Mouse (Mus musculus) inflammation-experienced regulatory T-cells, adult 6 months (primary cell): ENCODE data around the gene Six5. TPM values are rescaled to one million over a fixed set of nuclear protein-coding genes. Genes with fewer than 3 reads are reported as not detected.

Experiments
- polyA plus RNA-seq, 3 experiments: library from polyadenylated mRNA; unstranded; fragments of 100-300 nt; shearing (Covaris generic); gene quantifications; one replicate each; pipeline ENCODE4 v1.2.1; 2017

Gene Six5
- polyA plus RNA-seq, 3 experiments from 2014 or later = 0.15 to 1.2 (median 1.0) TPM

Other genes starting within 250 kb of the Six5 start
- 100 to 1,000 TPM; 200 to 462 (median 264) TPM for gene Pglyrp1, start 223.3 kb upstream of the Six5 start, polyA plus RNA-seq
- gene Ccdc61, start 184.2 kb upstream of the Six5 start, polyA plus RNA-seq = 1 to 10 TPM; 5.8 to 8.6 (median 6.7) TPM
- gene Nova2, start 168.7 kb upstream of the Six5 start, polyA plus RNA-seq = under 1 TPM in 1 of 3 experiments, not detected in 2; 0.05 TPM
- not detected for gene Nanos2, start 107.2 kb upstream of the Six5 start, polyA plus RNA-seq
- gene Mypop, start 103.3 kb upstream of the Six5 start, polyA plus RNA-seq = 1 to 10 TPM; 2.1 to 2.7 (median 2.6) TPM
- 1 to 10 TPM; 1.1 to 2.6 (median 1.9) TPM for gene Irf2bp1, start 90.5 kb upstream of the Six5 start, polyA plus RNA-seq
- not detected for gene Foxa3, start 71.1 kb upstream of the Six5 start, polyA plus RNA-seq
- gene Sympk, start 70.2 kb upstream of the Six5 start, polyA plus RNA-seq = 10 to 100 TPM in 1 of 3 experiments, 1 to 10 TPM in 2; 8.2 to 12.2 (median 9.2) TPM
- gene Rsph6a, start 39.9 kb upstream of the Six5 start, polyA plus RNA-seq = not detected
- under 1 TPM in 1 of 3 experiments, not detected in 2; 0.27 TPM for gene Dmwd, start 18.4 kb upstream of the Six5 start, polyA plus RNA-seq
- not detected for gene Dmpk, start 10.7 kb upstream of the Six5 start, polyA plus RNA-seq
- under 1 TPM in 1 of 3 experiments, not detected in 2; 0.11 TPM for gene Gm4969, start 23.8 kb downstream of the Six5 start, polyA plus RNA-seq
- gene Fbxo46, start 25.3 kb downstream of the Six5 start, polyA plus RNA-seq = 10 to 100 TPM; 18.3 to 20.6 (median 20.0) TPM
- gene Qpctl, start 54.7 kb downstream of the Six5 start, polyA plus RNA-seq = 10 to 100 TPM in 1 of 3 experiments, 1 to 10 TPM in 2; 7.7 to 10.0 (median 8.5) TPM
- 10 to 100 TPM; 73.5 to 94.3 (median 75.9) TPM for gene Snrpd2, start 55.1 kb downstream of the Six5 start, polyA plus RNA-seq
- gene Gipr, start 71.5 kb downstream of the Six5 start, polyA plus RNA-seq = not detected
- gene Eml2, start 81.8 kb downstream of the Six5 start, polyA plus RNA-seq = 10 to 100 TPM; 10.2 to 16.5 (median 16.5) TPM
- gene Gpr4, start 117.9 kb downstream of the Six5 start, polyA plus RNA-seq = under 1 TPM in 1 of 3 experiments, not detected in 2; 0.13 TPM
- gene Opa3, start 133.7 kb downstream of the Six5 start, polyA plus RNA-seq = 10 to 100 TPM; 14.3 to 20.8 (median 16.6) TPM
- 100 to 1,000 TPM in 1 of 3 experiments, 10 to 100 TPM in 2; 74.0 to 103 (median 94.6) TPM for gene Vasp, start 177.2 kb downstream of the Six5 start, polyA plus RNA-seq
- gene Ppm1n, start 185.5 kb downstream of the Six5 start, polyA plus RNA-seq = 1 to 10 TPM in 2 of 3 experiments, under 1 TPM in 1; 0.74 to 3.1 (median 2.1) TPM
- gene Rtn2, start 188.0 kb downstream of the Six5 start, polyA plus RNA-seq = not detected
- 1 to 10 TPM in 2 of 3 experiments, under 1 TPM in 1; 0.98 to 8.0 (median 2.0) TPM for gene Fosb, start 215.5 kb downstream of the Six5 start, polyA plus RNA-seq